Mouse (Mus musculus) bone marrow, adult 2 months (tissue): ENCODE data around the gene Ets2. TPM values are rescaled to one million over a fixed set of nuclear protein-coding genes. Genes with fewer than 3 reads are reported as not detected.

Experiments used
- H3K27ac ChIP-seq: fragments of 200-500 bp; 2 replicates; pipeline ENCODE4 v1.5.1; 2012; ENCODE audit warnings: low read depth, mild to moderate bottlenecking, control low read depth, inconsistent platforms, low read length; ENCODE audit not compliant: control insufficient read depth, poor library complexity, insufficient read depth
- H3K4me1 ChIP-seq: fragments of 200-500 bp; 2 replicates; pipeline ENCODE4 v1.6.1; 2011; ENCODE audit warnings: low read length; ENCODE audit not compliant: control insufficient read depth, insufficient read depth
- H3K4me3 ChIP-seq: fragments of 200-500 bp; replicated peaks from 2 replicates; pipeline ENCODE3; 2011; ENCODE audit warnings: mild to moderate bottlenecking, low read depth, low read length, control low read depth; ENCODE audit not compliant: control insufficient read depth
- CTCF ChIP-seq: fragments of 200-500 bp; IDR thresholded peaks from 2 replicates; pipeline ENCODE4 v1.5.1; 2011; ENCODE audit warnings: low read length, control low read depth; ENCODE audit not compliant: control insufficient read depth, insufficient read depth
- POLR2A ChIP-seq: fragments of 200-500 bp; IDR thresholded peaks from 2 replicates; pipeline ENCODE4 v1.6.1; 2011; ENCODE audit warnings: low read depth, mild to moderate bottlenecking, control low read depth, low read length, borderline replicate concordance; ENCODE audit not compliant: control insufficient read depth
- WGBS: fragments of 180-500 bp; shearing (Covaris S2); methylation state at CpG from one replicate; pipeline ENCODE4 v1.1.7; 2018; 5-methylcytosine and 5-hydroxymethylcytosine counted together
- polyA plus RNA-seq: library from polyadenylated mRNA; stranded (reverse); fragments of >200 nt; gene quantifications from 2 replicates; pipeline ENCODE4 v1.2.4, GENCODE M21; 2011; ENCODE audit warnings: low replicate concordance; ENCODE audit not compliant: missing spikeins, insufficient read depth, insufficient read length

The Ets2 gene
- polyA plus RNA-seq, 1 experiment, result 12.0 TPM

DNA sequence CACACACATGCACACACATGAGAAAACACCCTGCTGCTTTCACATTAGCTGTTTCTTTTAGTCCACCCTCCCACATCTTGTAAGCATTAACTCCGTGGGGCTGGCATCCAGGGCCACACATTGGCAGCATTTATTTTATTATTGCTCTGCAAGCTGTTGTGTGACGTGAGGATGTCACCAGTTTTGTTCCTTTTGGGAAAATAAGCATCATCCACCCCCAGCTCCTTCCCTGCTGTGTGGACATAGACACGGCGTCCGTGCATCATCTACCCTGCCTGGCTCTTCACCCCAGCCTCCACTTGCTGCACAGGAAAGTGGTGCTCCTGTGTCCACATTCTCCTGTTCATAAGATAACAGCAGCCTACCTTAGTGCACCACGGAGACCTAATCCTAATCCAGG is 27.9 kb downstream of the Ets2 start:
- Histone ChIP-seq H3K4me1 (peaks cover 2% of the 10 kb centered on the region), H3K27ac (no peak overlapping the region), H3K4me3 (no peak overlapping the region)
- 71% methylated on average over 6 of the region's 6 CpGs for WGBS
- TF ChIP-seq CTCF (no peak), POLR2A (no peak)

DNA sequence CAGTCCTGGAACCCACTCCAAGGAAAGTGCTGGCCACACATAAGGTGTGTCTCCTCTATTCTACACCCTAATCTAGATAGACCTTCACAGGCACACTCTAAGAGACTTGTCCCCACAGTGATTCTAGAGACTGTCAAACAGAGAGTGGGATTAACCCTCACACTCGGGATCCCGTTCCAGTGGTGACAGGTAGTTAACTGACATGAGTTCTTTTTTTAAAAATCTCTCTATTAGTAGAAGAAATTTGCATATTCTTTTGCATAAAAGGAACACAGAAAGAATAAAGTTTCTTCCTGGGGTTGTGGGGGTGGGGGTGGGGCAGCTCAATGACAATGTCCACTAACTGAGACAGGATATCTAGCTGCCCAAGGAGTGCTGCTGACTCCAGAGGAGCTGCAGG is 32.9 kb downstream of the Ets2 start:
- TF ChIP-seq CTCF (no peak), POLR2A (no peak)
- Histone ChIP-seq H3K4me1 (no peaks in the 10 kb centered on the region), H3K27ac (no peak overlapping the region), H3K4me3 (no peak overlapping the region)
- 84% methylated on average over 2 of the region's 2 CpGs for WGBS

DNA sequence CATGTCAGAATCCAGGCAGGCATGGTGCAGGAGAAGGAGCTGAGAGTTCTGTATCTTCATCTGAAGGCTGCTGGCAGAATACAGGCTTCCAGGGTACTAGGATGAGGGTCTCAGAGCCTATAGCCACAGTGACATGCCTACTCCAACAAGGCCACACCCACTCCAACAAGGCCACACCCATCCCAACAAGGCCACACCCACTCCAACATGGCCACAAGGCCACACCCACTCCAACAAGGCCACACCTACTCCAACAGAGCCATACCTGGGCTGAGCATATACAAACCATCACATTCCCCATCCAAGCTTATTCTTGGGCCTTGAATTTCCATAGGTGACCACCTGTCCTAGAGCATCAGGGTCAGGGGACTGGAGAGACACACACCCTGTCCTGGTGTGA is 34.2 kb downstream of the Ets2 start:
- TF ChIP-seq CTCF (no peak), POLR2A (no peak)
- no peaks in the 10 kb centered on the region for H3K4me1 ChIP-seq
- no peak overlapping the region for H3K4me3 ChIP-seq
- H3K27ac ChIP-seq, result no peak overlapping the region

DNA sequence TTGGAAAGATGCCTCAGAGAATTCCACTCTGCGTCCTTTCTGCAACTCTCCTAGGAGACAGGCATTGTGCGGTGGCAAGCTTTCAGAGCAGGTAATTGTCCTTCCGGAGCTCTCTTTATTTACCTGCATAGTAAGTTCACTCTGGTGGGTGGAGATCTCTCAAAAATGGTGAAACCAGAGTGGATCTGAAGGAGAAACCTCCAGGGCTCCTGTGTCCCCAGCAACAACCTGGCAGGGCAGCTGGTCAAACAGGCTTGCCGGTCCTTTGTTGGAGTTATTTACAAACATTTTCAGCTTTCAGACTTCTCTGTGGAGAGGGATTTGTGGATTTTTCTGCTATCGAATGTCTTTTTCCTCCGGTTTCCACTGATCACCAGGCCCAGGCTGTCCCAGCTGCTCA is 34.6 kb downstream of the Ets2 start:
- Histone ChIP-seq H3K4me1 (no peaks in the 10 kb centered on the region), H3K27ac (no peak overlapping the region), H3K4me3 (no peak overlapping the region)
- TF ChIP-seq CTCF (no peak), POLR2A (no peak)
- 93% methylated on average over 6 of the region's 6 CpGs for WGBS

DNA sequence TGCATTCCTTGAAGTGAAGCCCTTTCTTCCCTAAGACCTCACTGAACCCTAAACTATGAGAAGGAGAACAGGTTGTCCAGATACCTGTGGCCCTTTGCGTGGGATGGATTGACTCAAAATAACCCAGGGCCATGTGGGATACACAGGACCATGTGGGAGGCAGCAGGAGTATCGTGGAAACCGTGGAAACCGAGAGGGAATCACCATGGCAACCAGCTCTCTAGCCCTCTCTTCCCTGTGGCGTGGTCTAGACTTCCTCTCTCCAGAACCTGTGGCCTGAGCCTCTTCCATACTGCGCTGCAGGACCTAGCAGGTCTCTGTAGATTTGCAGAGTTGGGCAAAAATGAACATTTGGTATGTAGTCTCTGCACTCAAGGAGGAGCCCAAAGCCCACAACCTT is 37.6 kb downstream of the Ets2 start:
- Histone ChIP-seq H3K4me1 (no peaks in the 10 kb centered on the region; the same call in 1 of the 2 replicates), H3K27ac (no peak overlapping the region), H3K4me3 (no peak overlapping the region)
- no peak for TF ChIP-seq CTCF
- TF ChIP-seq POLR2A, result no peak
- 76% methylated on average over 6 of the region's 6 CpGs for WGBS

GRCm38 (mm10) chr16:95741358-95741757 is 39.5 kb downstream of the Ets2 start:
- H3K4me3 ChIP-seq, result no peak overlapping the region
- no peak for TF ChIP-seq CTCF
- no peak for TF ChIP-seq POLR2A
- no peak overlapping the region for H3K27ac ChIP-seq
- WGBS, result 92% methylated on average over 11 of the region's 11 CpGs
- H3K4me1 ChIP-seq, result no peaks in the 10 kb centered on the region; the same call in 1 of the 2 replicates

DNA sequence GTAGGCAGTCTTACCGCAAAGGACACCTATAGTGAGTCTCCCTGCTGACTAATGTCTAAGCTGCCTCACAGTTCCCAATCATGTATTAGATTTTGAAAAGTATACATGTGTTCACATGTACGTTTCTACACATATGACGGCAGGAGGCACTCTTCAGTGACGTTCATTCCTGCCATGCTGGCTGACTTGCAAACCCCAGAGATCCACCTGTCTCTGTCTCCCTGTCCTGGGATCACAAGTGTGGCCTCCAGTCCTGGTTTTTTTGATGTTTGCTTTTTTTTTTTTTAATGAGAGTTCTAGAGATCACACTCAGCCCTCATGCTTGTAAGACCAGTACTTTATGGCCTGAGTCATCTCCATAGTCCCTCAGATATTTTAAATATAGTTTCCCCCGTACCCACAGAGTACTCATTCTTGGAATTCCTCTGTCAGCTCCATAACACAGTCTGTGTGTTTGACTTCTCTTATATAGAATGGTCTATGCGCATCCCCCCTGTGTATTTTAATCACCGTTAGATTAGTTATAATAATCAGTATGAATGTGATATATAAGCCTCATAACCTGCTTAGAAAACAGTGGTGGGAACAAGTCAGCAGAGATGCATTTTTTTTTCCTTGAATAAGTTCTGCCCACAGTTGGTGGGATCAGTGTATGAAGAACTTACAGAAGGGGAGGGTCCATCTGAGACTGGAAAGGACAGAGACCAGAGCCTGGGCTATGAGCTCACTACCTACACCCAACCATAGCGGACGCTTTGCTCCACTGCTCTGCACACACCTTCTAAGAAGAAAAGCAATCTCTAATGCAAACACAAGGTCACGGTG is 40.3 kb downstream of the Ets2 start:
- WGBS, result 87% methylated on average over 10 of the region's 10 CpGs
- no peak overlapping the region for H3K27ac ChIP-seq
- TF ChIP-seq CTCF (no peak), POLR2A (no peak)
- no peak overlapping the region for H3K4me3 ChIP-seq
- no peaks in the 10 kb centered on the region; the same call in 1 of the 2 replicates for H3K4me1 ChIP-seq

- WGBS, result 86% methylated on average over 6 of the region's 6 CpGs
- H3K4me3 ChIP-seq, result no peak overlapping the region
- TF ChIP-seq POLR2A (no peak), CTCF (no peak)
- H3K4me1 ChIP-seq, result no peaks in the 10 kb centered on the region; the same call in 1 of the 2 replicates
- no peak overlapping the region for H3K27ac ChIP-seq
These were observed 40.8 kb downstream of the Ets2 start for GRCm38 (mm10) chr16:95742740-95743030.
